Mouse (Mus musculus): Measurements from ENCODE around the gene Uckl1. TPM values are rescaled to one million over a fixed set of nuclear protein-coding genes. Genes with fewer than 3 reads are reported as not detected.

The Uckl1 gene
- 113 TPM for polyA plus RNA-seq (2017; shearing (Covaris generic))

DNA sequence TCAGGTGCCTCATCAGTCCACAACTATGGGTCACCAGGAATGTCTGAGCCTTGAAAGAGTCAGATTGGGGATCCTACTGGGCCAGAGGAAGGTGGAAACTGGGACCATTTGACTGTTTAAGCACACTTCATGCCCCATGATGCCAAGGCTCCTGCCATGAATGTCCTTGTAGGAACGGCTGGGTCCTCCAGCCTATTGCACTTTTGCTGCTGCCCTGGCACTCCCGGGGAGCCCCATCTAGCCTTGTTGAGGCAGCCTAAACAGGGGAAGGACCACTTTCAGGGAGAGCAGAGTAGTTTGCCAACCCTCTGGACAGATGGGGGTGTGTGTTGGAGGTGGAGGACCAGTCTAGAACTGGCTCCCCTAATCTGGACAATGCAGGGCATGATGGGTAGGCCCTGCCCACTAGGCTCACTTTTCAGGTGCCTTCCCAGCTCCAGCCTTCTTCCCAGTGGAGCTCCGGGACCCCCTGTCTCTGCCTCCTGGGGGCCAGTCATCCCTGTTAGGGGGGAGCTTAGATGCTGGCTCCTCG is at the start of gene Uckl1:
TSS of gene Uckl1 (minus strand) at position 482 of the 532 bp plus-strand sequence.

DNA sequence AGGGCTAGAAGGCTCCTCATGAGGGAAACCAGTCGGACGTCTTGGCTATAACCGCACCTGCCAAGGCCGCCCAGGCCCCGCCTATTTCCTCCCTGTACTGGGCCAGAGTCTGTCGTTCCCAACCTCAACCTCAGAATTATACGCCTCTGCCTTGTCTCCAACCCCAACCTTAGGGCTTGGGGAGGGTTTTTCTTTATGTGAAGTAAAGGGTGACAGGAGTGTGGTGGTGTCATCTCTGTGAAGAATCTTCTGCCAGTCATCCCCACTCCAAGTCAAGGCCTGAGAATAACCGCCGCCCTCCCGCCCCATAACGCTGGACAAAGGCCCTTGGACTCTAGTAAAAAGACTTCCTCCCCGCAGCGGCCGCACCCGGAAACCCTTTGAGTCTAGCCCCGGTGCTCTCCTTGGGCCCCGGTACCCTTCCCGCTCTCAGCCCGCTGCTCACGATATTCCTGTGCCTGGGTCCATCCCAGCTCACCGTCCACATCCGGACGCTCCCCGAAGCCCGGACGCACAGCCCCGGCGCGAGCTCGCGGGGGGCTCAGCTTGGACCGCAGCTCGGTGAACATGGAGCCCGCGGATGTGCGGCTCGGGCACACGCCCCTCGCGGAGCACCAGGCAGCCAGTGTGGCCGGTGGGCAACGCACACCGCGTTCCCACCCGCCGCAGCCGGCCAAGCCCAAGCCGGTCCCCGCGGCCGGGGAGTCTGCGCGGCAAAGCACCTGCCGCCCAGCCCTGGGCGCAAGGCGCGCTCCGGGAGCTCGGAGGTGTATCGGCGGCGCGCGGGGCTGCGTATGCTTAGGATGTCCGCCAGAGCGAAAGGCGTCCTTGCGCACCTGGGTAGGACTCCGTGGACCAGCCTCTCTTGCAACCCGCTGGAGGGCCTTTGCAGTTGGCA is 14.0 kb upstream of the Uckl1 start, which contains the start of gene Samd10:
TSS of gene Samd10 (minus strand) at position 759 of the 898 bp plus-strand sequence.

DNA sequence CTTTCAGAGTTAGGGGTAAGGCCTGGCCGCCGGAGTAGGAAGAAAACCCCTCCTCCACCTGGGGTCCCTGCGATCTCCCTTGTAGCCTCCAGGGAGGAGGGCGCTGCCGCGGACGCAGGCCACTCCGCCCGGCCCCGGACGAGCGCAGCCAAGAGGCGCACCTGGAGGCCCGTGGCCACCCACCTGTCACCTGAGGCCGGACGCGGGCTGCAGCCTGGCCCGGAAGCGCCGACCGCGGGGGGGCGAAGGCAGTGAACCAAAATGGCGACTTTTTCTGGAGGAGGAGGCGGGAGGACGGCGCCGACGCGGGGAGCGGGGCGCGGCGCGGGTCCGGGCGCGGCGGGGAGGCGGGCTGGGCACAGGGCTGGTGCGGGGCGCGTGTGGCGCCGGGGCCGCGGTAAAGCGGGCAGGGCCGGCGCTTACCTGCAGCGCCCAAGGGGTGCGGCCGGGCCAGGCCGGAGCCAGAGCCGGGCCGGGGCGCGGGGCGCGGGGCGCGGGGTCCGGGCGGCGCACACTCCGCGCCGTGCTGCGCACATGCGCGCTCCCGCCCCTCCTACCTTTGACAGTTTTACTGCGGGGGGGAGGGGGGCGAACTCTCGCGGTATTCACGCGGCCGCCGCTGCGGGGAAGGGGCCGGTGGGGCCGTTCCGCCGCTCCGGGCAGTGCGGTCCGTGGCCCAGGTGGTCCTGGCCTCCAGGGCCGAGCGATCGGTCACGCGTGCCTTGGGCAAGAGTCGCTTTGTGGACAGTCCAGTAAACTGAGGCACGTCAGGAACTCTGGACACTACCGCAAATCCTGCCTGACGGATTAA is 7.7 kb upstream of the Uckl1 start, which contains the start of gene Zfp512b:
TSS of gene Zfp512b (minus strand) at position 573 of the 811 bp plus-strand sequence.

DNA sequence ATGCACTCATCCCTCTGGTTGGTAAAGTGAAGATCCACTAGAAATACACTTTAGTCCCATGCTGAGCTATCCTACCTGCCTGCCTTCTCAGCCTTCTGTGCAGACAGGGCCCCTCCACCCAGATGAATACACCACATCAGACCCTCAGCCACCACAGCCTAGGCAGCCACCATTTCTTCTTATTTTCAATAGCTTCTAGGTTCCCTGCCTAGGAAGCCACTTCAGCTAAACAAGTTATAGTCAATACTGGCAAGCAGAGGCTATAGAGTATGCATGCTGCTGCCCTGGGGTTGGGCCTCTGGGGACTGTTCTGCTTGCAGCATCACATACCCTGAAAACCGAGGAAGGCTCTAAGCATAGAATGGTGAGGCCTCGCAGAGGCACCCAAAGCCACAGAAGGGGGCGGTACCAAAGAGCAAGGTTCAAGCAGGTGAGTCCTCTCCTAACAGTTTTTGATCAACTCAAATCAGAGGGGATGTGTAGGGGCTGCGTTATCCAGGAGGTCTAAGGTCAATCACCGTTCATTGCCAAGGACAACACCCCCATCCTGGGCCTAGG is 6.9 kb upstream of the Uckl1 start, which contains the start of gene Prpf6:
TSS of gene Prpf6 (plus strand) at position 341 of the 558 bp plus-strand sequence.

DNA sequence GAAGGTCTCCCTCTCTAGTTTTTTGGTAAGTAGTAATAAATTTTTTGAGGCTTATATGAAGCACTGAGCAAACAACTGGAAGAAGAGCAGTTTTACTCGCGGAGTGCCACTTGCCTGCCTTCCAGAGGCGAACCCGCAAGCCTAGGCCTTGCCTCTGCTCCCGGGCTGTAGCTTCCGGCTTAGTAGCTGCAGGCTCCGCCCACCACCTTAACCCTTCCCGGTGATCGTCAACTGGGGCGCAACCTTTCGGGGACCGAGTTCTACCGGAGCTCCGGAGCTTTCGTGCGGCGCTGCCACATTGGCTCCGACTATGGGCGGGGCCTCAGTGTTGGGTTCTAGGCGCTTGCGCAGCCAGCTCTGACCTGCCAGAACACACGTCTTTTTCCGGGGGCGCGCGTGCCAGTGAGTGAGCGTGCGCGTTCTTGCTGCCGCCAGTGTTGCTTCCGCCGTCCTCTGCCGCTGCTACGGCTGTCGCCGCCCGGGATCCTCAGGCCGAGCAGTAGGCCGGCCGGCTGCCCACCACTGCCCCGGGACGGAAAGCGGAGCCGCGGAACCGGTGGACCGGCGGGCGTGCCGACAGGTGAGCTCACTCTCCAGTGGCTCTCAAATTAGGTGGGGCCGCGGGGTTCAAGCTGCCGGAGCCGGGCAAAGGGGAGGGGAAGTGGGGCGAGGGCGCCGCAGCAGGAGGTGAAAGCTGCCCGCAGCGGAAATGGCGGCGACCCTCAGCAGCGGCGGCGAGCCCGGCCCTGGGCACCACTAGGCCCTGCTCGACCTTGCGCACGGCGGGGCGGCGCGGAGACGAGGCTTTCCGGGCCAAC is 64.4 kb downstream of the Uckl1 start, which contains the start of gene Dnajc5:
TSS of gene Dnajc5 (plus strand) at position 368 of the 818 bp plus-strand sequence.

Other genes with a start within 250 kb of the Uckl1 start
- 85.5 TPM for gene Zgpat, start 220.0 kb downstream of the Uckl1 start, polyA plus RNA-seq (2017; shearing (Covaris generic))
- 124 TPM for gene Arfrp1, start 219.5 kb downstream of the Uckl1 start, polyA plus RNA-seq (2017; shearing (Covaris generic))
- gene Lime1, start 204.8 kb downstream of the Uckl1 start, polyA plus RNA-seq (2017; shearing (Covaris generic)) = 301 TPM
- 16.9 TPM for gene Zbtb46, start 125.5 kb downstream of the Uckl1 start, polyA plus RNA-seq (2017; shearing (Covaris generic))
- gene Abhd16b, start 91.7 kb downstream of the Uckl1 start, polyA plus RNA-seq (2017; shearing (Covaris generic)) = not detected
- gene Tpd52l2, start 87.8 kb downstream of the Uckl1 start, polyA plus RNA-seq (2017; shearing (Covaris generic)) = 90.8 TPM
- 138 TPM for gene Dnajc5, start 64.4 kb downstream of the Uckl1 start, polyA plus RNA-seq (2017; shearing (Covaris generic))
- gene Prpf6, start 7.0 kb upstream of the Uckl1 start, polyA plus RNA-seq (2017; shearing (Covaris generic)) = 97.7 TPM
- gene Zfp512b, start 7.9 kb upstream of the Uckl1 start, polyA plus RNA-seq (2017; shearing (Covaris generic)) = 26.2 TPM
- gene Samd10, start 14.3 kb upstream of the Uckl1 start, polyA plus RNA-seq (2017; shearing (Covaris generic)) = 14.5 TPM
- not detected for gene Gm29797, start 72.1 kb upstream of the Uckl1 start, polyA plus RNA-seq (2017; shearing (Covaris generic))
- gene Sox18, start 86.7 kb upstream of the Uckl1 start, polyA plus RNA-seq (2017; shearing (Covaris generic)) = not detected
- gene Tcea2, start 95.4 kb upstream of the Uckl1 start, polyA plus RNA-seq (2017; shearing (Covaris generic)) = 21.5 TPM
- gene Rgs19, start 109.1 kb upstream of the Uckl1 start, polyA plus RNA-seq (2017; shearing (Covaris generic)) = 102 TPM
- gene Lkaaear1, start 113.5 kb upstream of the Uckl1 start, polyA plus RNA-seq (2017; shearing (Covaris generic)) = not detected
- 0.12 TPM for gene Oprl1, start 130.1 kb upstream of the Uckl1 start, polyA plus RNA-seq (2017; shearing (Covaris generic))
- not detected for gene Myt1, start 178.4 kb upstream of the Uckl1 start, polyA plus RNA-seq (2017; shearing (Covaris generic))